Mouse (Mus musculus): ENCODE measurements around the gene Bbx.

Gene Bbx

DNA sequence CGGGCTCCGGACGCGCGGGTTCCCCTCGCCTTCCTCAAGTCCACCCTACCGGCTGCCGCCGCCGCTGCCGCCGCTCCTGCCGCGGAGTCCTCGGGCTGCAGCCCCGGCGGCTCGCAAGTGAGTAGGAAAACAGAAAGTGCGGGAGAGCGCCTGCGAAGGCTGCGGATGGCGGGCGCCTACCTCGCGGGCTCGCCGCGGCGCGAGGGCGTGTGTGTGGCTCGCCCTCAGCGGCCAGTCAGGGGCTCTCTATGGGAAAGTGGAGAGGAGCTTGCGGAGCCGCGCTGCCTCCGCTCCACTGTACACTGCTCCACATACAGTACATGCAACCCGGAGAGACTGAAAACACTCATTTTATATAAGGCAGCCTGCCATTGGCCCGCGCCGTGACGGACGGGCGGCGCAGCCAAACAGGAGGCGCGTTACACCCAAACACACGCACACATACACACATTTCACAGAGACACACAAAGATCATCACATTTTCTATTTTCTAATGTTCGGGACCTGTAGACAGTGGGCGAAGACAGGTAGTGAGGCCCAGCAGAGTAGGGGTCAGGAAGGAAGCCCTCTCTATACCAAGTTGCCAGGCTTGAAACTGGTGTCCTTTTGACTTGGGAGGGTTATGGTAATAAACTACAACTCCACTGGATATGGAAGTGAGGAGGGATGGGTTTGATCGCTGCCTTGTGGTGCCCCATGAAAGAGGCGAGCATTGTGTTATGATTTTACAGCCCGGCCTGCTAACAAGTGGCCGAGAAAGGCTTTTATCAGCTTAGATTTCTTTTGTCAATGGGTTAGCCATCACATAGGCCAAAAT is at the start of gene Bbx:
Gene Bbx (minus strand): TSS at position 329 of the 817 bp plus-strand sequence.
- in situ Hi-C loops (cut with MboI; ENCODE audit: low sequenced_read_pairs) = no loop called here

GRCm38 (mm10) chr16:50481892-50482291 is 49.7 kb upstream of the Bbx start:
- in situ Hi-C loops (cut with MboI; ENCODE audit: low sequenced_read_pairs) = no loop called here

DNA sequence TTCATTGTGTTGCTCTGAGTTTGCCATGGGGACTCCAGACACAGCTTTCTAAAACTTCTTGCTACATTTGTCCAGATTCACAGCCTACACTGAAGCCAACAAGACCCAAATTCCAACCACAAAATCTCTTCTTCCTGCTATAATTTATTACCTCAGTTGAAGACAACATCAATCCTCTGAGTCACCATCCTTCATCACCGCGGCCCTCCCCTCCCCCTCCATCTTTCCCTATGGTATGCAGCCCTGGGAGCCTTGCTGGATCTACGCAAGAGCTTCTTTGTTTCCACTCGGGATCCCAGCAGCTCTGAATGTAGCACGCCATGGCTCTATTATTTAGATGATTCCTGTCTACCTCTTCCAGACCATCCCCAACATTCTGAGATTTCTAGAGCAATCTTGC is 49.2 kb upstream of the Bbx start:
- in situ Hi-C loops (cut with MboI; ENCODE audit: low sequenced_read_pairs) = no loop called here

DNA sequence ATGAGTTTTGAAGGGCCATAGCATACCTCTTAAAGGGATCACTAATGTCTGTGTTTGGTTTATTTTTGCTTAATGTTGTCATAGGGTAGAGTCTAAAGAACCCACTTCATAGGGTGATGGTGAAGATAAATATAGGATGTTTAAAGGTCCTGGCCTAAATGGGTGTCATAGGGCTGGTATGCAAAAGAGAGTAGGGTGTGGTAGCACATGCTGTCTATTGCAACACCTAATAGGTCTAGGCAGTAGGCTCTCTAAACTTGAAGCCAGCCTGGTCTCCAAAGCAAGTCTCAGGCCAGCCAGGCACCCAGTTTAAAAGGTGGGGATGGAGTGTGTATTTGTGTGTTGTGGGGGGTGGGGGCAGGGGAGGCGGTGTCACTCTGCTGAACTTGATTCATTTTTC is 46.5 kb upstream of the Bbx start:
- in situ Hi-C loops (cut with MboI; ENCODE audit: low sequenced_read_pairs) = no loop called here

DNA sequence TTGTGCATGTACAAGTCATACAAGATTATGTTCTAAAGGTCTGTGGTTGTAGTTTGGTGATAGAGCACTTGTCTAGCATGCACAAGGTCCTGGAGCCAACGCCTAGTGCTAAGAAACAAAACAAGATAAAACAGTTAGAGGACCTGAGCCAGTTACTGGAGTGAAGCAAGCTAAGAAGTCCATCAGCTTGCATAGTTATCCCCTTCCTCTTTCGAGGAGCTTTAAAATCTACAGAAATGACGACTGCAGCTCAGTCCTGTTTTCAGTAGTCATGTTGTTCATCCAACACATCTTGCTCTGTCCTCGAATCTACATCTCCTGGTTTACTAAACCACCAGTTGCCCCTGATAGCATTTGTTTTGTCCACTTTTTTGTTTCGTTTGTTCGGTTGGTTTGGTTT is 45.4 kb upstream of the Bbx start:
- in situ Hi-C loops (cut with MboI; ENCODE audit: low sequenced_read_pairs) = no loop called here

DNA sequence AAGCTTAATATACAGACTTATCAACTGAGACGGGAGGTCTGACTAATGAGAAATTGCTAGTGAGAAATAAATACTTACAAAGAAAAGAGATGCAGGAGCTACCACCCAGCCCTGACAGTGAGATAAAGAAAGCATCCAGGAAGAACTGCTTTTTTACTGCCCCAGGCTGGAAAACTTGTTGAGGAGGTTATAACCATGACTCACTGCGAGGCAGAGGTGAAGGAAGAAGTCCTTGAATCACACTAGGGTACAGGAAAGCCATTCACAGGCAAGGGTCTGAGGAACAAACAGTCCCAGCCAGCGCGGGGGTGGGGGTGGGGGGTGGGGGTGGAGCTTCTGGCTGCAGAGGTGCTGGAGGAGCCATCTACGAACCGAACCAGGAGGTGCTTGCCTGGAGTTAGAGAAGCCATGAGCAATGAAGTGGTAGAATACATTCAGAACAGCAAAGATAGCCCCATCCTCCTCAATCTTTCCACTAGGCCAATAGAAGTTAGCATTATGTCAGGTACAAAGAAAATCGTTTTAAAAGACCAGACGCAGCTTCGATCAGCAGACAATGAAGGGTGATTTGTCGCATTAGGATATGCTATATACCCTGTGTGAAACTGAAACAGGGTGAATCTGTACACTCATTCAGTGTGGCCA is 30.2 kb upstream of the Bbx start:
- in situ Hi-C loops (cut with MboI; ENCODE audit: low sequenced_read_pairs) = no loop called here

GRCm38 (mm10) chr16:50459146-50459545 is 27.0 kb upstream of the Bbx start:
- in situ Hi-C loops (cut with MboI; ENCODE audit: low sequenced_read_pairs) = no loop called here

DNA sequence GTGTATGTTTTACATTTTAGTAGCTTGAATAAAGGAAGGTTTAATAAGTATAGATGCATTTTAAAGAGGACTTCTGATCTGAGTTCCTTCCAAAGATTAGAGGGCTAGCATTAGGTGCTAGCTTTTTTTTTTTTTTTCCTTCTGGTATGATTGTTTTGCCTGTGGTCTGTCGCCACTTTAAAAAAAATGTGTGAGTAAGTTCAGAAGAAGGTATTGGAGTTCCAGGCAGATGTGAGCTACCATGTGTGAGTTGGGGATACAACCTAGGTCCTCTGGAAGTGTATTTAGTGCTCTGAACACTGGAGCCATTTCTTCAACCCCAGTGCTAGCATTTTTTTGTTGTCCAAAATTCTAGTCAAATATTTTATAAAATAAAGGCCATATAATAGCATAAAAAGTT is 23.9 kb upstream of the Bbx start:
- in situ Hi-C loops (cut with MboI; ENCODE audit: low sequenced_read_pairs) = no loop called here

DNA sequence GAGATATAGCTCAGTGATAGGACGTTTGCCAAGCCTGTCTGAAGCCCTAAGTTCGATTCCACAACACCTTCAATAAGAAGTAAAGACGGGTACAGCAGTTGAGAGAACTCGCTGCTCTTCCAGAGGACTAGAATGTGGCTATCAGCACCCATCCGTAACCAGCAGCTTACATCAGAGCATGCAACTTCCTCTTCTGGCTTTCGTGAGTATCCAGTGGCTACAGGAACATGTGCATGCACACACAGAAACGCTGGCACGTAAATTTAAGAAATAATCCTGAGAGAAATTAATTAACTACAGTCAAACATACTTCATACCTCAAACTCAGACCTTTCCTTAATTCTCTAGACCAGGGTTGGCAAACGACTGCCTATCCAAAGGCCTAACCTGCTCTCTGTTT is 16.9 kb upstream of the Bbx start:
- in situ Hi-C loops (cut with MboI; ENCODE audit: low sequenced_read_pairs) = no loop called here

GRCm38 (mm10) chr16:50445014-50445413 is 12.8 kb upstream of the Bbx start:
- in situ Hi-C loops (cut with MboI; ENCODE audit: low sequenced_read_pairs) = no loop called here

DNA sequence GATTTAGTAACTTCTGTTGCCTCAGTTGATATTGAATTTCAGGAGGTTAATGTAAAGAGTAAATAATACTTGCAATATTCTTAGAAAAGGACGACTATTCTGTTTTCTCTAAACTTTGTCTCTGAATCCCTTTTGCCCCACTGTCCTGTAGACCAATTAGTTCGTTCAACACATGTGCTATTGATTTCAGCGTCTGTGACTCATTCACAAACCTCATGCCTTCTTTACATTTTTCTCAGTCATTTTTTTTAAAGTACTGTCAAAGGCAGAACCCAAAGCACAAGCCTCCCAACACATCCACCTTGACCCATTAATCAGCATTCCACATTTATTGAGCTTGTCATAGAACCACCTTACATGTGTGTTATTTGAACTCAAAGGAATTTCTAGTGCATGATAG is 6.6 kb upstream of the Bbx start:
- in situ Hi-C loops (cut with MboI; ENCODE audit: low sequenced_read_pairs) = no loop called here

DNA sequence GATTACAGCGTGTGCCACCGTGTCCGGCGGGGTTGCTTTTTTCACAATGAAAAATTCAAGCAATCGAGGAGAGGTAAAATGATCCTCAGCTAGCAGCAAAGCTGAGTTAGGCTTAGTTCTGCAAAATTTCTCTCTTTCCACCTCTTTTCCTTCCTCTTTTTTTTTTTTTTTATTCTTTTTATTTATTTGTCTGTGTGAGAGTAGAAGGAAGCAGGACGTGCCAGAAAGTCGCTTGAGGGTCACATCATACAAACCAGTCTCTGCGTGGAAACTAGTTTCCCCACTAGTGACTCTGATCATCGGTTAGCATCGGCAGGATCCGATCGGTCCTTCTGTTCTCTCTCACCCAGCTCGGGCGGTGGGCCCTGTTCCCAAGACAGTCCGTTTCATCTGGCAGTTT is 5.6 kb upstream of the Bbx start:
- in situ Hi-C loops (cut with MboI; ENCODE audit: low sequenced_read_pairs) = no loop called here

- in situ Hi-C loops (cut with MboI; ENCODE audit: low sequenced_read_pairs) = no loop called here
Observed at GRCm38 (mm10) chr16:50437331-50437730, 5.1 kb upstream of the Bbx start.

DNA sequence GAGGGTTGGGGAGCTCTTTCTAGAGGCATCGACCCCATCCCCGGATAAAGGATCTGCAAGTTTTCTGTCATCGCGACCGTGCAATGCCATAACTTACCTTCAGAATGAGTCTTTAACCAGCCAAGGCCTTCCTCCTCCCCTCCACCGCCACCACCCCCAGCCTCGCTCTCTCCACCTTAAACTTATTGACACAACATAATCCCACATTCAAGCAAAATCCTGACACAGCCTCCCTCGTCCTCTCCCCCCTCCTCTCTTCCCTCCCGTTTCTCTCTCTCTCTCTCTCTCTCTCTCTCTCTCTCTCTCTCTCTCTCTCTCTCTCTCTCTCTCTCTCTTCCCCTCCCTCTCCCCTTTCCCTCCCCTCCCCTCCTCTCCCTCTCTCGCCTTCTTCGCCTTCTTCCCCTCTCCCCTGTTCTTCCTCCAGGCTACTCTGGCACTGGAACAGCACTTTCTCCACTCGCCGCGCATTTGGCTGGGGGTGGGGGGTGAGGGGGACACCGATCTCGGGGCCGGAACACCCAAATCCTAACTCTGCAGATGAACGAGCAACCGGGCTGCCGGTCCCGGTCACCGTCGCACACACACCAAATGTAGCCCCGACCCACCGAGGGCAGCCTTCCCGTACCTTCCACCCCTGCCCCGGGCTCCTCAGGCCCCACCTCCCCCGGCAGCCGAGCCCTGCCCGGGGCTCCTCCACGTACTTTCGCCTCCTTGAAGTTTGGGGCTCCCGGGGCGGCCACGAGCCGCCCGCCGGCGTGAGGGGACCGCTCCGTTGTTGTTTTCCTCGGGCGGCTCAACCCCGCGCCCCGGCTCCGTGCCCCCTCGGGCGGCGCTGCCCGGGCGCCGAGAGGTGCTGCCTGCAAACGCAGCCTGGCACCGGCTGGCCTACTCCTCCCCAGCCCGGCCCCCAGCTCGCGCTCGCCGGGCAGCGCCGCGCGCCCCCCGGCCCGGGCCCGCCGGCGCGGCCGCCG is 894 bp downstream of the Bbx start:
- in situ Hi-C loops (cut with MboI; ENCODE audit: low sequenced_read_pairs) = no loop called here

GRCm38 (mm10) chr16:50430515-50430877 is 1.7 kb downstream of the Bbx start:
- in situ Hi-C loops (cut with MboI; ENCODE audit: low sequenced_read_pairs) = no loop called here

- in situ Hi-C loops (cut with MboI; ENCODE audit: low sequenced_read_pairs) = no loop called here
Observed at GRCm38 (mm10) chr16:50429692-50430514, 2.3 kb downstream of the Bbx start.

DNA sequence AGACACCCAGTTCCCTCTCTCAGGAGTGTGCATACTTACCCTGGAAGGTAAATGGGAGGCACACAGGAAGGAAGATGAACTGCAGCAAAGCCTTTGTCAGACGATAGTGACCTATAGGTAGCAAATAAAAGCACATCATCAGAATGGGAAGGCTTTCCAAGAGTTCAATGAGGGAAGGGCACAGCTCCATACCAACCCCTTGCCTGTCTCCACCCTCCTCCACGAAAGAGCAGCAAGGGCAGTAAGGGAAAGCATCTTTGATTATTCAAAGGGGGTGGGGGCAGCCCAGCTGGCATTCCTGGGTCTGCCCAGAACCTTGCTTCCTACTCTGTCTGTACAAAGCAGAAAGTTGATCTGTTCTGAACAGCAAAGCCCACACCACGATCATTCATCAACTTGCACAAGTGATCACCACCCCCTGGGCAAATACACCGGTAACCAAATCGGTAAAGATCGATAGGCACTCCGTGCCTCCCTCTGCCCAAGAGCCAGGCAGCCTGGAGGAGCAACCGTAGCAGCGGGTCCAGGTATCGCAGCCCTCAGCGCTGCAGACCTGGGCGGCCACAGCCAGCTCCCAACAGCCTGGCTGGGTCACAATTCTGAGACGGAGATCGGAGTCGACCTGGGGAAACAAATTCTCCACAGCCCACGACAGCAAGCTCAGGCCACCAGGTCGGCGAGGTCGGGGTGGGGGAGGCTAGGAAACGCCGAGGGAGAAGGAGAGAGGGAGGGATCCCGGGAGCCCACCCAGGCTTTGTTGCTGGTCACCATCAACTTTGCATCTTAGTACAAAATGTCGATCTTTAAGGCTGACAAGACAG is 3.1 kb downstream of the Bbx start:
- in situ Hi-C loops (cut with MboI; ENCODE audit: low sequenced_read_pairs) = no loop called here

- in situ Hi-C loops (cut with MboI; ENCODE audit: low sequenced_read_pairs) = no loop called here
Observed at GRCm38 (mm10) chr16:50420130-50420529, 12.1 kb downstream of the Bbx start.

GRCm38 (mm10) chr16:50415406-50415805 is 16.8 kb downstream of the Bbx start:
- in situ Hi-C loops (cut with MboI; ENCODE audit: low sequenced_read_pairs) = no loop called here

GRCm38 (mm10) chr16:50402851-50403250 is 29.3 kb downstream of the Bbx start:
- in situ Hi-C loops (cut with MboI; ENCODE audit: low sequenced_read_pairs) = no loop called here
